Mouse (Mus musculus): ENCODE measurements around the gene Slc6a3. TPM values are rescaled to one million over a fixed set of nuclear protein-coding genes. Genes with fewer than 3 reads are reported as not detected.

Slc6a3 gene
- polyA plus RNA-seq, 1 experiment: not detected

DNA sequence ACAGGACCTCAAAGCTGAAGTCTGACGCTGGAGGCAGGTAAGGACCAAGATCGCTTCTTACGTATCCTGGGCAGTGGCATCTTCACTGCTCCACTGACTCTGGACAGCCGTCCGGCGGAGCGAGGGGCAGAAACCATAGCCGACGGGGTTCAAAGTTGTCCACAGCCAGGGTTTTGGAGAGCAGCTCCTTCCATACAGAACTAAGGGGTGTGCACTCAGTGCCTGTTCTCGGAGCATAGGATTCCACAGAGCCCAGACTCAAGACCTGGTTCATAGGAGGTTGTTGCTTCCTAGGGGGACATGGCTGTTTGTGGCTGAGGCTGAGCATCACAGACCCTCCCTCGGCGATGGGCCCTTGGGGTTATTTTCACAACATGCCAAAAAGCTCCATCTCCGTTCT is 277 bp downstream of the Slc6a3 start:
- H3K9me3 ChIP-seq (replicated peaks; ENCODE audit: control insufficient read depth, insufficient read depth, low read length, poor library complexity, severe bottlenecking): no peaks in the 10 kb centered on the region
- H3K4me1 ChIP-seq (ENCODE audit: control insufficient read depth, insufficient read depth, low read length): no peaks in the 10 kb centered on the region
- TF ChIP-seq EP300 (IDR thresholded peaks at IDR 0.05; ENCODE audit: insufficient read depth, low read depth, low read length) (no peak), CTCF (IDR thresholded peaks at IDR 0.05; ENCODE audit: low read depth, low read length) (no peak), POLR2A (IDR thresholded peaks at IDR 0.05; ENCODE audit: insufficient read depth, low read length) (no peak)
- no peaks in the 10 kb centered on the region for H3K36me3 ChIP-seq (ENCODE audit: control insufficient read depth, insufficient read depth, low read length, poor library complexity, severe bottlenecking)
- no peak overlapping the region for H3K9ac ChIP-seq (ENCODE audit: low read depth, poor library complexity, severe bottlenecking)
- H3K27ac ChIP-seq (ENCODE audit: insufficient read depth, low read length): no peak overlapping the region
- no peaks in the 10 kb centered on the region for H3K27me3 ChIP-seq (ENCODE audit: control insufficient read depth, insufficient read depth, low read length, poor library complexity, severe bottlenecking)
- peak overlapping the region; percentile 58 for H3K4me3 ChIP-seq (ENCODE audit: low read depth, low read length)

DNA sequence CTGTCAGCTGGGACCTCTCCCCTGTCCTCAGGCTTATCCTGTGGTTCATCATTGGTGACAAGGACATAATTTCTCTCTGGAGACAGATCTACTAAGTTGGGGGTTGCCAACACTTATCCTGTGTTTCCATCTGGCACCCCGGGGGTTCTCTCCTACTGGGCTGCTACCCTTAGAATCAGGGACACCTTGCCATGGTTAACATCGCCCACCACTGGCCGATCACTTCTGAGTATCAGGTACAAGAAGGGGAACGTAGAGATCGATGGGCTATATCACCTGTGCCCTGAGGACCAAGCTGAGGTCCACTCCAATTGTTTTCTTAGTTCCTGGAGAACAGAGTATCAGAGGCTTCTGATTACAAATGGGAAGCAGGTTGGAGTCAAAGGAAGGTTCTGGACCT is 27.7 kb downstream of the Slc6a3 start:
- no peak for TF ChIP-seq POLR2A (IDR thresholded peaks at IDR 0.05; ENCODE audit: insufficient read depth, low read length)
- no peak for TF ChIP-seq EP300 (IDR thresholded peaks at IDR 0.05; ENCODE audit: insufficient read depth, low read depth, low read length)
- TF ChIP-seq CTCF (IDR thresholded peaks at IDR 0.05; ENCODE audit: low read depth, low read length): no peak

DNA sequence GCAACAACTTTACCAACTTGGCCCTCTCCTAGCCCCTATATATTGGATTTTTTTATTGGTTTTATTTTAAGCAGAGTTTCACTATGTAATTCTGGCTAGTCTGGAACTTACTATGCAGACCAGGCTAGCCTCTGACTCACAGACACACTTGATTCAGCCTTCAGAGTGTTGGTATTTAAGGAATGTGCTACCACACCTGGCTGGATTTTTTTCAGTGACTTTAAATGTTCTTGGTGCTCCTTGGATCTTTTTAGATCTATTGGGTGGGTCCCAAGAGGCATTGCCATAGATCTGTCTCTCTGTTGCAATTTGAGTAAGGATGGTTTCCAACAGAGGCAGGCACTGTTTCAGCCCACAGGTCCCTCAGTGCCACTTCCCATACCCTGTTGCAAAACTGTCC is 38.5 kb downstream of the Slc6a3 start:
- Histone ChIP-seq H3K4me3 (ENCODE audit: low read depth, low read length) (no peak overlapping the region), H3K27me3 (ENCODE audit: control insufficient read depth, insufficient read depth, low read length, poor library complexity, severe bottlenecking) (no peaks in the 10 kb centered on the region), H3K4me1 (ENCODE audit: control insufficient read depth, insufficient read depth, low read length) (no peaks in the 10 kb centered on the region), H3K9ac (ENCODE audit: low read depth, poor library complexity, severe bottlenecking) (no peak overlapping the region), H3K27ac (ENCODE audit: insufficient read depth, low read length) (no peak overlapping the region), H3K9me3 (replicated peaks; ENCODE audit: control insufficient read depth, insufficient read depth, low read length, poor library complexity, severe bottlenecking) (no peaks in the 10 kb centered on the region), H3K36me3 (ENCODE audit: control insufficient read depth, insufficient read depth, low read length, poor library complexity, severe bottlenecking) (no peaks in the 10 kb centered on the region)
- no peak for TF ChIP-seq POLR2A (IDR thresholded peaks at IDR 0.05; ENCODE audit: insufficient read depth, low read length)
- no peak for TF ChIP-seq CTCF (IDR thresholded peaks at IDR 0.05; ENCODE audit: low read depth, low read length)
- no peak for TF ChIP-seq EP300 (IDR thresholded peaks at IDR 0.05; ENCODE audit: insufficient read depth, low read depth, low read length)

More for the DNA sequence above, 27.7 kb downstream of the Slc6a3 start:
- Histone ChIP-seq H3K4me3 (ENCODE audit: low read depth, low read length) (no peak overlapping the region), H3K9me3 (replicated peaks; ENCODE audit: control insufficient read depth, insufficient read depth, low read length, poor library complexity, severe bottlenecking) (no peaks in the 10 kb centered on the region; the same call in 1 of the 2 replicates), H3K9ac (ENCODE audit: low read depth, poor library complexity, severe bottlenecking) (no peak overlapping the region), H3K27ac (ENCODE audit: insufficient read depth, low read length) (no peak overlapping the region), H3K4me1 (ENCODE audit: control insufficient read depth, insufficient read depth, low read length) (no peaks in the 10 kb centered on the region), H3K27me3 (ENCODE audit: control insufficient read depth, insufficient read depth, low read length, poor library complexity, severe bottlenecking) (no peaks in the 10 kb centered on the region), H3K36me3 (ENCODE audit: control insufficient read depth, insufficient read depth, low read length, poor library complexity, severe bottlenecking) (no peaks in the 10 kb centered on the region)

DNA sequence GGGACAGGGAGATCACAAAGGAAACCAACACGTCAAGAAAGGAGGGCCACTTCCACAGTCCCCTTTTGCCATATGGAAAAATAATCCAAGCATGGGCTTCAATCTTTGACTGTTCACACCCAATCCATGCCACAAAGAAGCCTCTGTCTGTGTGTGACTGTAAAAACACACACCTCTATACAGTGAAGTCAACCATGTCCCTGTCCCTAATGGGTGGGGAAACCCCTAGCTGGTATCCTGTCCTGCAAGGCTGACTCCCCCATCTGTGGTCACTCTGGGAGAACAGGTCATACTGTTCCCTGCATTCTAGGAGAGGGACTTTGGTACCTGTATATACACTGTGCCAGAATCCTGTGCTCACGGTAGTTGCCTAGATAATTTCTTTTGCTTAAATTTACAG is 40.7 kb downstream of the Slc6a3 start:
- Histone ChIP-seq H3K9me3 (replicated peaks; ENCODE audit: control insufficient read depth, insufficient read depth, low read length, poor library complexity, severe bottlenecking) (no peaks in the 10 kb centered on the region), H3K27me3 (ENCODE audit: control insufficient read depth, insufficient read depth, low read length, poor library complexity, severe bottlenecking) (no peaks in the 10 kb centered on the region), H3K4me3 (ENCODE audit: low read depth, low read length) (no peak overlapping the region), H3K9ac (ENCODE audit: low read depth, poor library complexity, severe bottlenecking) (no peak overlapping the region), H3K27ac (ENCODE audit: insufficient read depth, low read length) (no peak overlapping the region), H3K4me1 (ENCODE audit: control insufficient read depth, insufficient read depth, low read length) (no peaks in the 10 kb centered on the region), H3K36me3 (ENCODE audit: control insufficient read depth, insufficient read depth, low read length, poor library complexity, severe bottlenecking) (no peaks in the 10 kb centered on the region)
- TF ChIP-seq POLR2A (IDR thresholded peaks at IDR 0.05; ENCODE audit: insufficient read depth, low read length) (no peak), CTCF (IDR thresholded peaks at IDR 0.05; ENCODE audit: low read depth, low read length) (no peak), EP300 (IDR thresholded peaks at IDR 0.05; ENCODE audit: insufficient read depth, low read depth, low read length) (no peak)

DNA sequence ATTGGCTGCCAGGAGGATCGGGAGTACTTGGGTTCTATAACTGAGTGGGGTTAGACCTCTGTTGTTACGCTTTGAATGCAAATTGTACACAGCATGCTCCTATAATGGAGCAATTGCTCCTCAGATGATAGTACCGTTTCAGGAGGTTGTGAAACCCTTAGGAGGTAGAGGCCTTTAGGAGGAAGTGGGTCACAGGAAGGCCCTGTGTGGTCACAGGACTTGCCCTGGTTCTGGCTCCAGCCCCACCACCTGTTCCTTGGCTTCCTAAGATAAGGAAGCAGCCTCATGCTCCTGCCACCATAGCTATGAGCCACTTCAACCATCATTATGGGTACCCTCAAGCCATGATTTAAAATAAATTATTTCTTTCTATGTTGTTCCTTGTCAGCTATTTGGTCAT is 54.9 kb downstream of the Slc6a3 start:
- Histone ChIP-seq H3K27ac (ENCODE audit: insufficient read depth, low read length) (no peak overlapping the region), H3K9ac (ENCODE audit: low read depth, poor library complexity, severe bottlenecking) (no peak overlapping the region), H3K4me1 (ENCODE audit: control insufficient read depth, insufficient read depth, low read length) (no peaks in the 10 kb centered on the region), H3K9me3 (replicated peaks; ENCODE audit: control insufficient read depth, insufficient read depth, low read length, poor library complexity, severe bottlenecking) (no peaks in the 10 kb centered on the region), H3K4me3 (ENCODE audit: low read depth, low read length) (no peak overlapping the region), H3K36me3 (ENCODE audit: control insufficient read depth, insufficient read depth, low read length, poor library complexity, severe bottlenecking) (no peaks in the 10 kb centered on the region), H3K27me3 (ENCODE audit: control insufficient read depth, insufficient read depth, low read length, poor library complexity, severe bottlenecking) (no peaks in the 10 kb centered on the region)
- no peak for TF ChIP-seq POLR2A (IDR thresholded peaks at IDR 0.05; ENCODE audit: insufficient read depth, low read length)
- TF ChIP-seq CTCF (IDR thresholded peaks at IDR 0.05; ENCODE audit: low read depth, low read length): no peak
- TF ChIP-seq EP300 (IDR thresholded peaks at IDR 0.05; ENCODE audit: insufficient read depth, low read depth, low read length): no peak

DNA sequence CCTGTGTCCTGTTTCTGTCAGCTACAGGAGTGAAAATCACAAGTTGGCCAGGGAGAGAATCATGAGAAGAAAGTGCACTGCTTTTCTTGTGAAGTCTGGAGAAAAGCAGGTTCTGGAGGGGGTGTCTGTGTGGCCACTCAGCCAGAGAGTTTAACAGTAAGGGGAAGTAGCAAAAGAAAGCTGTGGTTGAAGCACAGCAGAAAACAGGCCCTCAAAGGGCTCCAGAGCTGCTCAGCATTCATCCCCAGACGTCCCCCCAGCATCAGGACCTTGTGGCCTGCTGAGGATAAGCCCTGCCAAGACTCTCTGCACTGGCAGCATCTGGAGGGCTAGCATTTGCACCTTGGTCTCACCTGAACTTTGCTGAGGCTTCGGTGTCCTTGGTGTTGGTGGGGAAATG is 56.0 kb downstream of the Slc6a3 start:
- Histone ChIP-seq H3K36me3 (ENCODE audit: control insufficient read depth, insufficient read depth, low read length, poor library complexity, severe bottlenecking) (no peaks in the 10 kb centered on the region), H3K4me3 (ENCODE audit: low read depth, low read length) (no peak overlapping the region), H3K4me1 (ENCODE audit: control insufficient read depth, insufficient read depth, low read length) (no peaks in the 10 kb centered on the region), H3K9me3 (replicated peaks; ENCODE audit: control insufficient read depth, insufficient read depth, low read length, poor library complexity, severe bottlenecking) (no peaks in the 10 kb centered on the region), H3K9ac (ENCODE audit: low read depth, poor library complexity, severe bottlenecking) (no peak overlapping the region), H3K27ac (ENCODE audit: insufficient read depth, low read length) (no peak overlapping the region), H3K27me3 (ENCODE audit: control insufficient read depth, insufficient read depth, low read length, poor library complexity, severe bottlenecking) (no peaks in the 10 kb centered on the region)
- no peak for TF ChIP-seq POLR2A (IDR thresholded peaks at IDR 0.05; ENCODE audit: insufficient read depth, low read length)
- TF ChIP-seq CTCF (IDR thresholded peaks at IDR 0.05; ENCODE audit: low read depth, low read length): no peak
- TF ChIP-seq EP300 (IDR thresholded peaks at IDR 0.05; ENCODE audit: insufficient read depth, low read depth, low read length): no peak

Data from ES-Bruce4 (cell line).